Mouse (Mus musculus) embryo, embryonic 11.5 days (tissue): ENCODE results near the gene Spag6.

Source experiments
- DNase-seq: peaks from one replicate; pipeline ENCODE4 v3.0.0-alpha.2; 2012; ENCODE audit warnings: low read depth, low spot score

The Spag6 gene

GRCm38 (mm10) chr2:18731718-18732117 is 37.9 kb downstream of the Spag6 start:
- peak; percentile 27 for DNase-seq

GRCm38 (mm10) chr2:18734394-18735127 is 40.7 kb downstream of the Spag6 start:
- no peak for DNase-seq

GRCm38 (mm10) chr2:18737040-18737439 is 43.2 kb downstream of the Spag6 start:
- no peak for DNase-seq

- no peak for DNase-seq
These were observed 45.4 kb downstream of the Spag6 start for GRCm38 (mm10) chr2:18739216-18739615.

- DNase-seq, result no peak
These were observed 62.3 kb downstream of the Spag6 start for GRCm38 (mm10) chr2:18756144-18756543.

GRCm38 (mm10) chr2:18764846-18765245 is 71.0 kb downstream of the Spag6 start:
- no peak for DNase-seq

GRCm38 (mm10) chr2:18765481-18766249 is 71.8 kb downstream of the Spag6 start:
- DNase-seq, result no peak

- DNase-seq, result no peak
These were observed 72.6 kb downstream of the Spag6 start for GRCm38 (mm10) chr2:18766441-18766820.

- peak; percentile 73 for DNase-seq
These were observed 73.1 kb downstream of the Spag6 start for GRCm38 (mm10) chr2:18766821-18767541.

- DNase-seq, result no peak
These were observed 74.6 kb downstream of the Spag6 start for GRCm38 (mm10) chr2:18768414-18768813.

GRCm38 (mm10) chr2:18772413-18772812 is 78.6 kb downstream of the Spag6 start:
- no peak for DNase-seq

- no peak for DNase-seq
These were observed 80.5 kb downstream of the Spag6 start for GRCm38 (mm10) chr2:18774326-18774725.

- peak; percentile 56 for DNase-seq
These were observed 84.4 kb downstream of the Spag6 start for GRCm38 (mm10) chr2:18778220-18778619.

GRCm38 (mm10) chr2:18779830-18780229 is 86.0 kb downstream of the Spag6 start:
- DNase-seq, result no peak

GRCm38 (mm10) chr2:18781296-18781695 is 87.5 kb downstream of the Spag6 start:
- DNase-seq, result no peak

- no peak for DNase-seq
These were observed 100.4 kb downstream of the Spag6 start for GRCm38 (mm10) chr2:18794261-18794660.

- no peak for DNase-seq
These were observed 103.9 kb downstream of the Spag6 start for GRCm38 (mm10) chr2:18797776-18798175.

GRCm38 (mm10) chr2:18799265-18799965 is 105.6 kb downstream of the Spag6 start:
- DNase-seq, result no peak
